Mouse (Mus musculus) lung, embryonic 14.5 days (tissue): ENCODE results near the gene Tmem89. TPM values are rescaled to one million over a fixed set of nuclear protein-coding genes. Genes with fewer than 3 reads are reported as not detected.
A peak's percentile ranks its signal among the peaks of the same experiment; 100 is the strongest.

Experiments
- ATAC-seq: fragments of 200-750 bp; cut with Nextera tagmentation; 2 replicates; pipeline ENCODE4 v1.8.0; 2017; ENCODE audit warnings: mild to moderate bottlenecking, moderate TSS enrichment, moderate library complexity; ENCODE audit not compliant: insufficient read depth
- DNase-seq: peaks from one replicate; pipeline ENCODE4 v3.0.0-alpha.2; 2015
- H3K27ac ChIP-seq: fragments of 300-500 bp; sonication (generic); 2 replicates; pipeline ENCODE4 v1.5.1; 2014; ENCODE audit warnings: low read depth, mild to moderate bottlenecking, moderate library complexity
- H3K27me3 ChIP-seq: fragments of 300-500 bp; sonication (generic); 2 replicates; pipeline ENCODE4 v1.6.1; 2014; ENCODE audit warnings: low read length, control low read depth; ENCODE audit not compliant: insufficient read depth
- H3K36me3 ChIP-seq: fragments of 300-500 bp; sonication (generic); 2 replicates; pipeline ENCODE4 v1.6.1; 2014; ENCODE audit warnings: control low read depth; ENCODE audit not compliant: insufficient read depth
- H3K4me1 ChIP-seq: fragments of 300-500 bp; sonication (generic); 2 replicates; pipeline ENCODE4 v1.6.1; 2014; ENCODE audit warnings: antibody characterized with exemption, control low read depth; ENCODE audit not compliant: insufficient read depth
- H3K4me2 ChIP-seq: fragments of 300-500 bp; sonication (generic); 2 replicates; pipeline ENCODE4 v1.6.1; 2014; ENCODE audit warnings: mild to moderate bottlenecking
- H3K4me3 ChIP-seq: fragments of 300-500 bp; sonication (generic); 2 replicates; pipeline ENCODE4 v1.5.1; 2014; ENCODE audit warnings: low read depth, low read length
- H3K9ac ChIP-seq: fragments of 300-500 bp; sonication (generic); 2 replicates; pipeline ENCODE4 v1.6.1; 2014
- H3K9me3 ChIP-seq: fragments of 300-500 bp; sonication (generic); 2 replicates; pipeline ENCODE4 v1.6.1; 2016; ENCODE audit warnings: low read depth, low read length, control low read depth
- CTCF ChIP-seq: IDR thresholded peaks from 2 replicates; pipeline ENCODE4 v1.5.1; 2016; ENCODE audit warnings: antibody characterized with exemption, low read depth
- WGBS: fragments of 180-500 bp; shearing (Covaris S2); extraction: QIAGEN DNeasy Blood & Tissue Kit; methylation state at CpG from one replicate; pipeline ENCODE4 v1.1.7; 2014; 5-methylcytosine and 5-hydroxymethylcytosine counted together
- polyA plus RNA-seq: library from polyadenylated mRNA; unstranded; fragments of >200 nt; fragmentation: Nextera tagmentation; extraction: Ambion mirVana; gene quantifications from 2 replicates; pipeline ENCODE4 v1.2.1, GENCODE M21; 2014

The Tmem89 gene
- not detected in 2 replicates for polyA plus RNA-seq

DNA sequence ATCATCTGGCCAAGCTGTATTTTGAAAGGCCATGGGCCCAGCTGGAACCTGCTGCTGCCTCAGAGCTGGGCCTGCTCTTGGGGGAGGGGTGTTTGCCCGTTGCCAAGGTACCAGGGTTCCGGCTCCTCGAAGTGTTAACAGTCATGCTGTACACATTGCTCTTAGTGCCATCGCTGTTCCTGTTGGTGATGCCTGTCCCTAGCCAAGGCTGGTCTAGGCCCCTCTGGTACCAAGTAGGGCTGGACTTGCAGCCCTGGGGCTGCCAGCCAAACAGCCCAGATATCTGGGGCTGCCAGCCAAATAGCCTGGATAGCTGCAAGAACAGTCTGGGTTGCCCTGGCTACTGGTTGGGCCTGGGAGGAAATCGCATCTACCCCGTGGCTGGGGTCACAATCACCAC is at the start of gene Tmem89:
Tmem89 (plus strand) TSS at position 129 of the 400 bp plus-strand sequence.
- H3K4me3 ChIP-seq, result no peak within 1 kb of the TSS
- ATAC-seq (no peak; the same call in 1 of the 2 replicates), DNase-seq (no peak)
- no peak for TF ChIP-seq CTCF
- no peaks in the 10 kb centered on the region for H3K27me3 ChIP-seq
- H3K4me2 ChIP-seq, result no peak within 1 kb of the TSS
- no peak within 1 kb of the TSS for H3K27ac ChIP-seq
- H3K9ac ChIP-seq, result no peak within 1 kb of the TSS
- H3K4me1 ChIP-seq, result no peaks in the 10 kb centered on the region
- 62% methylated on average over 6 of the region's 6 CpGs for WGBS
- H3K36me3 ChIP-seq, result no peaks in the 10 kb centered on the region
- H3K9me3 ChIP-seq, result no peaks in the 10 kb centered on the region

GRCm38 (mm10) chr9:108912308-108912707 is 2.1 kb upstream of the Tmem89 start:
- Histone ChIP-seq H3K4me3 (no peak overlapping the region), H3K4me1 (no peaks in the 10 kb centered on the region), H3K9ac (no peak overlapping the region), H3K27me3 (no peaks in the 10 kb centered on the region), H3K36me3 (no peaks in the 10 kb centered on the region), H3K27ac (no peak overlapping the region), H3K9me3 (no peaks in the 10 kb centered on the region), H3K4me2 (no peak overlapping the region)
- TF ChIP-seq CTCF, result no peak
- no peak for DNase-seq
- WGBS, result 58% methylated on average over 6 of the region's 6 CpGs
- no peak for ATAC-seq

GRCm38 (mm10) chr9:108913161-108913560 is 1.3 kb upstream of the Tmem89 start:
- no peak for TF ChIP-seq CTCF
- H3K4me1 ChIP-seq, result no peaks in the 10 kb centered on the region
- DNase-seq (no peak), ATAC-seq (no peak)
- H3K27me3 ChIP-seq, result no peaks in the 10 kb centered on the region
- no peaks in the 10 kb centered on the region for H3K36me3 ChIP-seq
- H3K4me3 ChIP-seq, result no peak overlapping the region
- H3K9me3 ChIP-seq, result no peaks in the 10 kb centered on the region
- H3K27ac ChIP-seq, result no peak overlapping the region
- H3K4me2 ChIP-seq, result no peak overlapping the region
- 81% methylated on average over 7 of the region's 7 CpGs for WGBS
- no peak overlapping the region for H3K9ac ChIP-seq

DNA sequence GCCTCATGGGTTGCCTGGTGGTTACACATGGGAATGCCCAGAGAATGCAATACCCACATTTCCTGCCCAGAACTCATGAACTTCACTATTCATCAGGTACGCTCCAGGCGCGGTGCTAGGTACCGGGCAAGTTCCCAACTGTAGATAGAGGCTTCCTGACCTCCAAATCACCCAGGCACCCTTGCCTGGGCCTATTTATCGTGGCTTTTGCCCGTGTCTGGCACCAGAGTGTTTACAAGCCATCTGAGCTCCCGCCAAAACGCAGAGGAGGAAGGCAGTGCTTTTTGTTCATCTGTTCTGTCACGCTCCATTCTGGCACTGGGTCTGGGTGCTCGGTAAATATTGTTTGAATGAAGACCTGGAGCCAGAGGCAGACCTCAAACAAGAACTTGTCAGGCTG is 798 bp upstream of the Tmem89 start:
- H3K4me2 ChIP-seq, result no peak overlapping the region
- H3K9me3 ChIP-seq, result no peaks in the 10 kb centered on the region
- no peaks in the 10 kb centered on the region for H3K36me3 ChIP-seq
- no peaks in the 10 kb centered on the region for H3K4me1 ChIP-seq
- DNase-seq (no peak), ATAC-seq (no peak)
- H3K27ac ChIP-seq, result no peak overlapping the region
- H3K27me3 ChIP-seq, result no peaks in the 10 kb centered on the region
- 61% methylated on average over 10 of the region's 10 CpGs for WGBS
- H3K9ac ChIP-seq, result no peak overlapping the region
- no peak overlapping the region for H3K4me3 ChIP-seq
- TF ChIP-seq CTCF, result no peak

GRCm38 (mm10) chr9:108925897-108926296 is 11.5 kb downstream of the Tmem89 start:
- no peaks in the 10 kb centered on the region for H3K27me3 ChIP-seq
- no peak for TF ChIP-seq CTCF
- H3K36me3 ChIP-seq, result no peaks in the 10 kb centered on the region
- ATAC-seq (no peak), DNase-seq (no peak)
- no peak overlapping the region for H3K4me3 ChIP-seq
- no peak overlapping the region for H3K9ac ChIP-seq
- H3K4me2 ChIP-seq, result no peak overlapping the region
- no peak overlapping the region for H3K27ac ChIP-seq
- H3K4me1 ChIP-seq, result no peaks in the 10 kb centered on the region
- no peaks in the 10 kb centered on the region for H3K9me3 ChIP-seq
- 62% methylated on average over 8 of the region's 8 CpGs for WGBS

- no peak for TF ChIP-seq CTCF
- no peak overlapping the region for H3K4me3 ChIP-seq
- H3K27ac ChIP-seq, result no peak overlapping the region
- no peak overlapping the region for H3K4me2 ChIP-seq
- 72% methylated on average over 3 of the region's 3 CpGs for WGBS
- H3K36me3 ChIP-seq, result no peaks in the 10 kb centered on the region
- no peaks in the 10 kb centered on the region for H3K27me3 ChIP-seq
- DNase-seq (no peak), ATAC-seq (no peak)
- no peaks in the 10 kb centered on the region for H3K4me1 ChIP-seq
- H3K9me3 ChIP-seq, result no peaks in the 10 kb centered on the region
- no peak overlapping the region for H3K9ac ChIP-seq
These were observed 14.0 kb downstream of the Tmem89 start for GRCm38 (mm10) chr9:108928424-108928823.

DNA sequence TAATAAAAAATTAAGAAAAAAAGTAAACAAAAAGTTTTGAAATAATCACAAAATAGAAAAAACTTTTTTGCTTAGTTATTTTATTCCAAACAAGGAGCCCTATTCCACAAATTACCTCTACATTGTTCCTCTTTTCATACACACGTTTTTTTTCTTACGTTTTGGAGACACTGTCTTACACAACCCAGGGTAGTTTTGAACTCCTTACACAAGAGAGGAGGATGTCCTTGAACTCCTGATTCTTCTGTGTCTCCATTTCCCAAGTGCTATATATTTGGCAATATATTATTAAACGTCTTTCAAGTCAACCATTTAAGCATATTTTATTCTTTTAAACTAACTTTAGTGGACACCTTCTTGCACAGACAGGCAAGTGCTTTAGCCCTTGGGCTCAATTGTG is 21.6 kb downstream of the Tmem89 start:
- ATAC-seq, result no peak
- 10% methylated on average over 3 of the region's 3 CpGs for WGBS

More for the DNA sequence above, 21.6 kb downstream of the Tmem89 start:
- no peak overlapping the region for H3K27ac ChIP-seq
- H3K9ac ChIP-seq, result no peak overlapping the region
- H3K4me3 ChIP-seq, result peak overlapping the region; percentile 97
- H3K27me3 ChIP-seq, result no peaks in the 10 kb centered on the region
- H3K4me1 ChIP-seq, result no peaks in the 10 kb centered on the region
- no peak for DNase-seq
- peak overlapping the region; percentile 5; the same call in 1 of the 2 replicates for H3K4me2 ChIP-seq
- H3K9me3 ChIP-seq, result no peaks in the 10 kb centered on the region
- TF ChIP-seq CTCF, result no peak
- peaks cover 31% of the 10 kb centered on the region for H3K36me3 ChIP-seq
